Mouse (Mus musculus): ENCODE measurements around the gene Tecpr2.

The Tecpr2 gene

DNA sequence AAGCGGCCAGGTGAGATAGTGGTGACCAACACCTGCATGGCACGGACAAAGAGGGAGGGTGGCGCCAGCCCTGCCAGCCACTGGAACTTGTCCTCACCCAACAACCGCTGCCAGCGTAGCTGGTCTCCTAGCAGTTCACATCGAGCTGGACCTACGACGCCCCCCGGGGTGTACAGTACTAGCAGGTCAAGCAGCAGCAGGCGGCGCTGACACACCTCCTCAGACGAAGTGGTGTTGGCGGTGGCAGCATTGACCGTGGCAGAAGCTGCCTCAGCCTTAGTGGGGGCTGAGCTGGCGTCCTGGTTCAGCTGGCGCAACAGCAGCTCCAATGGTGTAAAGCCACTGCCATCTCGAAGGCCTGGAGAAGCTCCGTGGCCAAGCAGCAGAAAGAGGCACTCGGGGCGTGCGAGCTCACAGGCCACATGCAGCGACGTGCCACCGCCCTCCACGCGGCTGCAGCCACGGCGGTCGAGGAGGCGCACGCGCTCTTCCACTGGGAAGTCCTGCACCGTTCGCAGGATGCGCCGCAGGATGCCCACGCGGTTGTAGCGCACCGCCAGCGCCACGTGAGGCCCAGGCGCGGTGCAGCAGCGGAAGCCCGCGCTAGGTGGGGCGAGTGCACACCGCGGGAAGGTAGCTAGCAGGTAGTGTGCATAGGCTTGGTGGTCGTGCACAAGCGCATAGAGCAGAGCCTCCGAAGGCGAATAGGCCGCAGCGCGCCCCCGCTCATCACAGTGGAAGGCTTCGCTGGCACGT, 87.7 kb downstream of the Tecpr2 start:
- no peak for TF ChIP-seq GATA4 (IDR thresholded peaks at IDR 0.05; ENCODE audit: insufficient replicate concordance, low read length)

DNA sequence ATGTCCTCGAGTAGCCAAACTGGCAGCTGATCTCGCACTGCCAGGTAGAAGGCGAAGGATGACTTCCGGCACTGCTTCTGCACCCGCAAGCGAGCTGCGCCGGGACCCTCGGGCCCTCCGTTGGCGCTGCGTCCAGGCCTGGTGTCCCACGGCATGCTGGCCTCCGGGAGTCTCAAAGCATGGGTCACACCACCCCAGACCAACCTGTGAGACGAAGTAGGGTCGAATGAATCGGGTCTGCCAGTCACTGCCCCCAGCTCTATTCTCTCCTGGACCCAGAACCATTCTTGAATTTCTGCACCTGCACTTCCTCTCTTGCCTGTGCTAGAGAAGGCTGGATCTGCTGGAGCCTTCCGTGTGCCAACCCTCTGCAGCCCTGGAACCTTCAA, 88.3 kb downstream of the Tecpr2 start:
- TF ChIP-seq GATA4 (IDR thresholded peaks at IDR 0.05; ENCODE audit: insufficient replicate concordance, low read length), result no peak

DNA sequence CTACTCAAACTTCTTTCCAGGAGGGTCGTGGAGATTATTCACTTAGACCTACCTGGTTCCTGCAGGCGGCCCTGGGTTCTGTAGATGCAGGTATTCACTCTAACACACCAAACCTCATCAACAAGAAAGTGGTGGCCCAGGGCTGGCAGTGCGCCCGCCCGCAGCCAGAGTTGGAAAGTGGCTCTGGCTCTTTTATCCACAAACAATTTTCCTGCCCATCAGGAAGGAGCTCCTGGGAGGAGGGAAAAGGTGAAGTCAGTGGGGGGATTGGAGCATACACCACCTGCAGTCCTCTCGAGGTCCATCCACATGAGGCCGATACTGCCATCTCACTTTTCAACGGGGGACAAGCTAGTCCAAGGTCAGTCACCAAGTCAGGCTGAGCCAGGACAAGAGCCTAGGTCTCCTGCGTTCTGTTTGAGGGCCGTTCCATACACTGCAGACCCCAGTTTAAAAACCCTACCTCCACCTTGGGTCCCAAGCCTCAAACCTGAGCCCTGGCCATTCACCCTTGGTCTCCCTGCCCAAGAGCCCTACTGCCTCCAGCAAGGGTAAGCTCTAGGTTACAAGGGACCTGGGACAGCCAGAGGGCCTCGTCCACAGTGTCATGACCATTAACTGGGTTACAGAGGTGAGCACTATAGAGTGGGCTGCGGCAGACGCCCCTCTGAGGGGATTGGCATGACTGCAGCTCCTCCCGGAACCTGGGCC, 89.0 kb downstream of the Tecpr2 start:
- TF ChIP-seq GATA4 (IDR thresholded peaks at IDR 0.05; ENCODE audit: insufficient replicate concordance, low read length), result no peak

DNA sequence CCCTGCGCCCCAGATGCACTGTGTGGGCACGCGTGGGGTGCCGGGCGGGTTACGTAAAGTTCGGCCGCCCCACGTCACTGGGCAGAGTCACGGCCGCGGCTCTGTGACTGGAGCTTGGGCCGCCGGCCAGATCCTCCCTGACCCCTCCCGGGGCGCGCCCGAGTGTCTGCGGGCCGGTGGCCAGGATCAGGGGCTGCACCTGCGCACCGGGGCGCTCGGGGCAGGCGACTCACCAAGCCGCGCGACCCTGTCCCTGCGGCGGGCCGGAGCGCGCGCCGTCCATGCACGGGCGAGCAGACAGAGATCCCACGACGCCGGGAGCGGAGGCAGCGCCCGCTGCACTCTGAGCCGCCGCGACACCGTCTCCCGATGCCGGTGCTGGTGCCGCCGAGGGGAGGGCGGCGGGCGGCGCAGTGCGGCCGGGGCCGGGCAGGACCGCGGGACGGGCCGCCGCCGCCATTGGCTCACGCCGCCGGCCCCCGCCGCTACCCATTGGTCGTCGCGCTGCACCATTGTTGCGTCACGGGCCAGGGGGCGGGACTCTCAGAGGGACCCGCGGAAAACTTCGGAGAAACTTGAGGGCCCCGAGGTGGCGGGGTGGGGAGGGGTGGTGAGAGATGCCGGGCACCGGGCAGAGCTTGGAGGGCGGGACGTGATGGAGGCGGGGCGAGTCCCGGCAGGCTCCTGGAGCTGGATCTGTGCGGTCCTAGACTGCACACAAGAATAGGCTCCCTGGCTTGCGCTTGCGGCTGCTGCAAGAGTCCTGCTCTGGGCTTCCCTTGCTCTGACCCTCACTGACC, 89.7 kb downstream of the Tecpr2 start, which contains the start of gene Ankrd9:
Ankrd9 (minus strand) TSS at position 434 of the 800 bp plus-strand sequence.
- TF ChIP-seq GATA4 (IDR thresholded peaks at IDR 0.05; ENCODE audit: insufficient replicate concordance, low read length), result no peak

DNA sequence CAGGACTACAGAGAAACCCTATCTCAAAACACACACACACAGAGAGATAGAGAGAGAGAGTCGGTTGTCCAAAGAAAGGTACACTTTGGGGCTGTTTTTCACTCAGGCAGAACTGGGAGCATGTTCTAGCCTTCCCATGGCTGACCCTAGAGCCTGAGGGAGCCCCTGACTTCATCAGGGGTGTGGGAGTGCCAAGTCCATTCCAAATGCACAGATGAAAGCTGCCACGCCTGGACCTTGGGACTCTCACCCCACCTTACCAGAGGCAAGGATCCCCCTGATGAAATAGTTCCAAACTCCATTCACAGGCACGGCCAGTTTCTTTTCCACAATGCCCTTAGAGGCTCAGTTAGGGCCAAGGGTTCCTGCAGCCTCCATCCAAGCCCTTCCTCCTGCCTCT, 90.7 kb downstream of the Tecpr2 start:
- TF ChIP-seq GATA4 (IDR thresholded peaks at IDR 0.05; ENCODE audit: insufficient replicate concordance, low read length), result no peak

DNA sequence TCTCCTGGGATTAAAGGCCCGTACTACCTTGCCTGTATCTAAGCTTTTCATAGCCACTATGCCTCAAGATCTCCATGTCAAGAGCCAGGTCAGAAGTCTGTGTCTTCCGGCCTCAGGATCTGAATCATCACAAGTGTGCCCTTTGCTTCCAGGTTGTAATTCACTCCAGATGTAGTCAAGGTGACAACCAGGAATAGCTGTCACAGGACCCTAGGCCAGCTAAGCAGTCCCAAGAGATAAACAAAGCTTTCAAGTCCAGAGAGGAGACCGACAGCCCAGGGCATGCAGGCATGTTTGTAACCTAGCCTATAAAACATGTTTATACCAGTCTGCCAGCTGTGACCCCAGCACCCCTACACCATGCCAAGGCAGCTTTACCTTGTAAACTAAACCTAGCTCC, 92.7 kb downstream of the Tecpr2 start:
- TF ChIP-seq GATA4 (IDR thresholded peaks at IDR 0.05; ENCODE audit: insufficient replicate concordance, low read length), result no peak

DNA sequence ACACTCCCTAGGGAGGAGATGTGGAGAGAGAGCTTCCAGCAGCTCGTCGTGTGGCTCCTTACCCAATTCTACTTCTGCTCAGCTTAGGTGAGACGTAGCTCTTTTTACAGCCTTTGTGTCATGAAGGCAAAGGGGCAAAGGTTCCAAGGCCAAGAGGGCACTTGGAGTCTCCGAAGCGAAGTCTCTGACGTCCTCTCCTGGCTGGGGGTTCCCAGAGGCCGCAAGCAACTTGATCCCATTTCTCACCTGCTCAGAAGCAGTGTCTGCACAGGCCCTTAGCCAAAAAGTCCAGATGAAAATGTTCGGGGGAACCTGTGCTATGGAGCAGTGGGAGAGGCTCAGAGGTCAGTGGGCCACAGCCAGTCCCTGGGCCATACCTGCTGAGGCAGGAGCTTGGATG, 94.0 kb downstream of the Tecpr2 start:
- no peak for TF ChIP-seq GATA4 (IDR thresholded peaks at IDR 0.05; ENCODE audit: insufficient replicate concordance, low read length)

DNA sequence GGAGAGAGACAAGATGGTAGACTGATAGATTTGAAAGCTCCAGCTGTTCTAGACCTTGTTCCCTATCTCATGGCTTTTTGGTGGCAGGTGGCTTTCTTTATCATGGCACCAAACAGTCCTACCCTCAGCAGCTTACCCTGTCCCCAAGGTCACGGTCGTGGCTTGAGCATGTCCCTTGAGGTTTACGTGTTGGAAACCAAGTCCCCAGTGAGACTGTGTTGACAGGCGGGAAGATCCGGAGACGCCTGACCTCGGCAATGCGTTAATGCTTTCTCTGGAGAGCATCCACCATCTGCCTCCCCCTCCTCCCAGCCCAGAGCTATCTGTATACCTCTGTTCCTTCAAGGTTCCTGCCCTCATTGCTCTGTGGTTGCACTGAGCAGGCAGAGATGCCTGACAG, 94.7 kb downstream of the Tecpr2 start:
- no peak for TF ChIP-seq GATA4 (IDR thresholded peaks at IDR 0.05; ENCODE audit: insufficient replicate concordance, low read length)

DNA sequence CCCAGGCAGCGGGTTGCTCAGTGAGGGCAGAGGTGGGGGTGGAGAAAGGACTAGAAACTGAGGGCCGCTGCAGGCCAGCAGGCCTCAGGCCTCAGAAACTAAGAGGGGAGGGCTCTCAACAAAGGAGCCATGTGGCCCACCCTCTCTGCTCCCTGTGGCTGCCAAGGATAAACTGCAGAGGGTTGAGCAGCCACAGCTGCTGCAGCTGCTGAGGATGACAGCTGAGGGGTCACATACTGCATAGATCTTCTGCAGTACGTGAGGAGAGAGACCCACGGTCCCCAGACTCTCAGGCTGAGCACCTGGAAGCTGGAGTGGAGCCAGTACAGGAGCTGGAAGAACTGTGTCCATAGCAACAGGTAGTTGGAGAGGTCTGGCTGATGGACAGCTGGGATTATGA, 95.5 kb downstream of the Tecpr2 start:
- TF ChIP-seq GATA4 (IDR thresholded peaks at IDR 0.05; ENCODE audit: insufficient replicate concordance, low read length), result no peak

DNA sequence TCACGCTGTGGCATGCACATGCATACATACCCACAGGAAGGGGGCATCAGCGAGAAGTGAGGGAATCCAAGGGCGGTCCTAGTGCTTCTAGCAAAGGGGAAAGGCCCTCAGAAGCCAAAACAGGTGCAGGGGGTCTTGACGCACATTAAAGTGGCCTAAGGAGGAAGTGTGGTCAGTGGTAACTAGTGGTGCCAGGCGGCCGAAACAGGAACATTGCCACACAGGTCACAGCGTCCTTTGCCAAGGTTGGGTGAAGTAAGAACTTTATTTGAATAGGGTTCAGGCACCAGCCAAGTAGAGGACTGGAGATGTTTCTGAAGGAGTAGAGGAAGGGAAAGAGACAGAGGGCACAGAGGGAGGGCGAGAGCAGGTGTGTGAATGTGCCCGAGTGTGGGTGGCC, 96.1 kb downstream of the Tecpr2 start:
- TF ChIP-seq GATA4 (IDR thresholded peaks at IDR 0.05; ENCODE audit: insufficient replicate concordance, low read length), result no peak

DNA sequence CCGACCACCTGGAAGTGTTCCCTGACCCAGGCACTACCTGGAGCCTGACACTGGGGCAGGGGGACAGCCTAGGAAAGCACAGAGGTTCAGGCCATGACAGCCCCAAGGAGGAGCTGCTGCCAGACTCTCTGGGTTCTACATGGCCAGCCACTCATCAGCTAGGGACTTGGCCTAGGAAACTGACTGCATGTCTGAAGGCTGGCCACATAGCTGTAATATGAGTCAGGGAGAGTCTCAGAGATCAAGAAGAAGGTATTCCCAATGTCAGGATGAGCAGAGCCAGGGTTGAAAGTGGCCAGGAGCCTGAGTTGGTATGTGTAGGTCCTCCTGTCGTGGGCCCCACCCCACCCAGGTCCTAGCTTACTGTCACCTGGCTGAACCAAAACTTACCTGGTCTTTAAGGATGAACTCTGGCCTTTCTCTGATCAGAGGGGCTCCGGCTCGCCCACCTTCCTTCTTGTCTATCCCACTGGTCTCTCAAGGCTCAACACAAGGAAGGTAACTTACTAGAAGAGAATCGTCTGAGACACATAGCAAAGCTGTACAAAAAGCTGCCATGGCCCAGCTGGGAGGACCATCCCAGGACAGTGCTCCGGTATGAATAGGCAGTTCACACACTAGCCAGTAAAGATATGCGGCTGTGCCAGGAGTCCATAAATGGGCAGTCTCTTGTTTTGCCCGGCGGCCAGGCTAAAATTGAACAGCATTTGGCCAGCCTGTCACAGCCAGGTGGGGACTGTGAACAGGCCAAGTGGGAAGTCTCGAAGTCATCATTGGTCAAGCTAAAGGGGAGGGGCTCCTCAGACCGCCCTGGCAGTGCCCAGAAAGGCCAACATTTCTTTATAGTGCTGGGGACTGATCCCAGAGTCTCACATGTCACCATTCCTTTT, 97.7 kb downstream of the Tecpr2 start:
- no peak for TF ChIP-seq GATA4 (IDR thresholded peaks at IDR 0.05; ENCODE audit: insufficient replicate concordance, low read length)

DNA sequence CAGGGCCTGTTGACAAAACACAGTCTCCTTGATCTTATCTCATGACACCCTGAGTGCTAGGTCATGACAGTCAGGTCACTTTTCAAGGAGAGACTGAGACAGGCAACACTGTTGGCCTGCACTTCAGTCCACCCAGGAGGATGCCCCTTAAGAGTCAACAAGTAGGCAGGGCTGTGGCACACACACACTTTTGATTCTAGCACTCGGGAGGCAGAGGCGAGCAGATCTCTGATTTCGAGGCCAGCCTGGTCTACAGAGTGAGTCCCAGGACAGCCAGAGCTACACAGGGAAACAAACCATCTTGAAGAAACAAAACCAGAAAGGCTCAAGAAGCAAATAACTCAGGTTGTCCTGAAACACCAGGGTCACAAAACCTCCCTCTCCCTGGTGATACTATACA, 100.3 kb downstream of the Tecpr2 start:
- no peak for TF ChIP-seq GATA4 (IDR thresholded peaks at IDR 0.05; ENCODE audit: insufficient replicate concordance, low read length)

DNA sequence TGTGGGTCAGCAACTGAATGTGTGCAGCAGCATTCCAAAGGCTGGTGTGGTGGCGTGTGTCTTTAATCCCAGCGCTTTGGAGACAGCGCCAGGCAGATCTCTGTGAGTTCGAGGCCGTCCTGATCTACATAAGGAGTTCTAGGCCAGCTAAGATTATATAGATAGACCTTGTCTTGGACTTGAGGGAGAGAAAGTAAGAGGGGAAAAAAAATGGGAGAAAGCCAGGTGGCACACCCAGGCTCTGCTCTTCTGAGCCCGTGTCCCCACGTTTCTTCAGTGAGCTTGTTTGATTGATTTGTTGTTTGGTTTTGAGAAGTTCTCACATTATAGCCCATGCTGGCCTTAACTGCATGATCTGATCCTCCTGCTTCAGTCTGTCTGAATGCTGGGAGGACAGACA, 101.4 kb downstream of the Tecpr2 start:
- TF ChIP-seq GATA4 (IDR thresholded peaks at IDR 0.05; ENCODE audit: insufficient replicate concordance, low read length), result no peak

DNA sequence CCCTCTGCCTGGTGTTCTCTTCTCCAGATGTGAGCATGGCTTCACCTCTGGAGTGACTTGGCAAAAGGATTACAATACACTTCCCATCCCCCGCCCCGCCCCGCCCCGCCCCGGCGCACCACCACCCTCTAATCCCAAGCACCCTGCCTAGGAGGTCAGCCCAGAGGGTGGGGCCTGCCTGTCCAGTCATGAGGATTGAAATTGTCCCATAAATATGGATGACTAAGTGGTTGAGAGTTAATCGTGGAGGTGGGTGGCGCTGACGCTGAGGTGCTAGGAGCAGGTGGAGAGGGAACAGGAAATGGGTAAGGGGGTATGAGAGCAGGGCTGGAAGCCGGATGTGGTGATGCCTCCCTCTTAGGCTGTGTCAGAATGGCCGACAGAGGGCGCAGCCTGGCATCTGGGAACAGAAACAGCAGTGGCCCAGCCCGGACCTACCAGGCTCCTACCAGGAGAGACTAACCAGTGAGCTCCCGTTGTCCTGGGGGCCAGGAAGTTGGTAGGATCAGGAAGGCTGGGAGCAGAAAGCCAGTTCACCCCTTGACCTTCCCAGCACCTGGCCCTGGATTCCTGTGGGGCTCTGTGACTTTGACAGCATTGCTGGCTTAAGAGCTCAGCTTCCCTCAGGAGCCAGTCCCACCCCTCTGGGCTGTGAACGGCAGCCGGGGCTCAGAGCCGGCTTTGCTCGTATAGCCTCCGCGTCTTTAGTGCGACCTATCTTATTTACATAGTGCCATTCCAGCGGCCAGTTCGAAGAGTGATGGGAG, 102.5 kb downstream of the Tecpr2 start:
- no peak for TF ChIP-seq GATA4 (IDR thresholded peaks at IDR 0.05; ENCODE audit: insufficient replicate concordance, low read length)
